Mouse (Mus musculus) liver, embryonic 15.5 days (tissue): Measurements from ENCODE around the gene 2300009A05Rik. TPM values are rescaled to one million over a fixed set of nuclear protein-coding genes. Genes with fewer than 3 reads are reported as not detected.

Experiments used
- ATAC-seq: fragments of 200-750 bp; cut with Nextera tagmentation; 2 replicates; pipeline ENCODE4 v1.8.0; 2017; ENCODE audit warnings: moderate number of reproducible peaks, mild to moderate bottlenecking, moderate library complexity; ENCODE audit not compliant: insufficient read depth
- H3K27ac ChIP-seq: fragments of 300-500 bp; sonication (generic); replicated peaks from 2 replicates; pipeline ENCODE4 v1.5.1; 2015; ENCODE audit warnings: mild to moderate bottlenecking, inconsistent platforms
- H3K27me3 ChIP-seq: fragments of 300-500 bp; sonication (generic); 2 replicates; pipeline ENCODE4 v1.6.1; 2015; ENCODE audit warnings: mild to moderate bottlenecking, inconsistent platforms
- H3K36me3 ChIP-seq: fragments of 300-500 bp; sonication (generic); replicated peaks from 2 replicates; pipeline ENCODE4 v1.6.1; 2015; ENCODE audit warnings: moderate library complexity, mild to moderate bottlenecking, inconsistent platforms
- H3K4me1 ChIP-seq: fragments of 300-500 bp; sonication (generic); replicated peaks from 2 replicates; pipeline ENCODE4 v1.6.1; 2015; ENCODE audit warnings: inconsistent platforms
- H3K4me2 ChIP-seq: fragments of 300-500 bp; sonication (generic); 2 replicates; pipeline ENCODE4 v1.6.1; 2015; ENCODE audit warnings: moderate library complexity, mild to moderate bottlenecking, inconsistent platforms
- H3K4me3 ChIP-seq: fragments of 300-500 bp; sonication (generic); replicated peaks from 2 replicates; pipeline ENCODE4 v1.5.1; 2015; ENCODE audit warnings: mild to moderate bottlenecking, inconsistent platforms
- H3K9ac ChIP-seq: fragments of 300-500 bp; sonication (generic); 2 replicates; pipeline ENCODE4 v1.6.1; 2015; ENCODE audit warnings: moderate library complexity, mild to moderate bottlenecking, inconsistent platforms
- H3K9me3 ChIP-seq: fragments of 300-500 bp; sonication (generic); replicated peaks from 2 replicates; pipeline ENCODE4 v1.6.1; 2016; ENCODE audit warnings: inconsistent platforms
- WGBS: fragments of 180-500 bp; shearing (Covaris S2); methylation state at CpG from one replicate; pipeline ENCODE4 v1.1.7; 2015; ENCODE audit warnings: mixed read lengths; ENCODE audit not compliant: insufficient replicate concordance; 5-methylcytosine and 5-hydroxymethylcytosine counted together
- polyA plus RNA-seq: library from polyadenylated mRNA; unstranded; fragments of >200 nt; fragmentation: Nextera tagmentation; extraction: Ambion mirVana; gene quantifications from 2 replicates; pipeline ENCODE4 v1.2.1, GENCODE M21; 2015

Gene 2300009A05Rik
- 20.2 and 21.0 TPM in 2 replicates for polyA plus RNA-seq

DNA sequence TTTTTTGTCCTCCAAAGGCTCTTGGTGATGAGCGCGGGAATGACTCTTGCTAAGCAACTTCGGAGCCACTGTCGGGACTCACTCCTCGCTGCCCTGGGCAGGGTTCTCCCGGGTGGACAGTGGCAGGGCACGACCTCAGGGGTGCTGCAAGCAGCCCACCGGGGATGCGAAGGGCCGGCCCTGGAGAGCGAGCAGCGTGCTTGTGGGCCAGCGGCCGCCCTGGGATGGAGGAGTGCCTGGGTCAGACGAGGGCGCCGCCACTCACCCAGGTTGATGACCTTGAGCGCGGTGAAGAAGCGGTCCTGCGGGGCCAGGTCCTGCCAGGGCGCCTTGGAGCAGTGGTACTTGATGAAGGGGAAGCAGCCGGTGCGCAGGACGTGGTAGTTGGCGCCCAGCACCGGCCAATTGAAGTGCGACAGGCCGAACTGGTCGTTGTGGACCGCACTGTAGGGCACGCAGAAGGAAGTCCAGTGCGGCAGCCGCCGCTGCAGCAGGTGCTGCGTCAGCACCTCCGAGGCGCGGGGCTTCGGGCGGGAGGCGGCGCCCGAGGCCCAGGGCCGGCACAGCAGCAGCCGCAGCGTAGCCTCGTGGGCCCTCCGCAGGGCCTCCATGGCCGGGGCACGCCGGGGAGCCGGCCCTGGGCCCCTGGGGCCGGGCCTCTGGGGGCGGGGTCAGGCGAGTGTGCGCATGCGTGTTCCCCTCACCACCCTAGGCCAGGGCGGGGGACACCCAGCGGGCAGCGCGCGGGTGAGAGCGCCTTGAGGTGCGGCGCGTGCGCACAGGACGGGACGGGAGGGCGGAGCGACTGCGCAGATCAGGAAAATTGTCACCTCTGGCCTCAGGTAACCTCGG is at the start of gene 2300009A05Rik:
2300009A05Rik (minus strand) TSS at position 636 of the 852 bp plus-strand sequence.
- no peaks in the 10 kb centered on the region for H3K36me3 ChIP-seq
- peak within 1 kb of the TSS; percentile 99 for H3K4me2 ChIP-seq
- under 1% methylated on average over 74 of the region's 74 CpGs for WGBS
- peak within 1 kb of the TSS; percentile 85 for H3K9ac ChIP-seq
- ATAC-seq = peak; percentile 99
- peak within 1 kb of the TSS; percentile 89 for H3K27ac ChIP-seq
- H3K9me3 ChIP-seq = no peaks in the 10 kb centered on the region
- no peaks in the 10 kb centered on the region for H3K27me3 ChIP-seq
- H3K4me3 ChIP-seq = peak within 1 kb of the TSS; percentile 88
- H3K4me1 ChIP-seq = peaks cover 29% of the 10 kb centered on the region

DNA sequence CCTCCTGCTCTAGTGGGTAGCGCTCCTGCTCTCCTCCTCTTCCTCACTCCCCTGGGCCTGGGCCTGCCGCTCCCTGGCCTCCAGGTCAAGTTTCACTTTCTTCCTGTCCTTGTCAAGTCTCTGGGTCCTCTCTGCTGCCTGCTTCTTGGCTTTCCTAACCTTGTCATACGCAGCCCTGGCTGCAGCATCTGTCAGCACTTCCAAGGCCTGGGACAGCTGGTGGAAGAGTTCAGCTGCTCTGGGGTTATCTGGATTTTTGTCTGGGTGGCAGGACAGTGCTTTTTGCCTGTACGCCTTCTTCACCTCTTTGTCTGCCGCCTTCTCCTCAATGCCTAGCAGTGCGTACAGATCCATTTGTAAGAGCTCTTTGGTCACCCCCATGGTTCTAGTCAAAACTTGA is 44.6 kb upstream of the 2300009A05Rik start:
- no peak for ATAC-seq
- WGBS = 73% methylated on average over 6 of the region's 6 CpGs
- no peaks in the 10 kb centered on the region for H3K36me3 ChIP-seq
- no peaks in the 10 kb centered on the region for H3K9me3 ChIP-seq
- no peak overlapping the region for H3K4me2 ChIP-seq
- no peak overlapping the region for H3K9ac ChIP-seq
- H3K4me3 ChIP-seq = no peak overlapping the region
- H3K27ac ChIP-seq = no peak overlapping the region
- no peaks in the 10 kb centered on the region for H3K4me1 ChIP-seq
- H3K27me3 ChIP-seq = no peaks in the 10 kb centered on the region

DNA sequence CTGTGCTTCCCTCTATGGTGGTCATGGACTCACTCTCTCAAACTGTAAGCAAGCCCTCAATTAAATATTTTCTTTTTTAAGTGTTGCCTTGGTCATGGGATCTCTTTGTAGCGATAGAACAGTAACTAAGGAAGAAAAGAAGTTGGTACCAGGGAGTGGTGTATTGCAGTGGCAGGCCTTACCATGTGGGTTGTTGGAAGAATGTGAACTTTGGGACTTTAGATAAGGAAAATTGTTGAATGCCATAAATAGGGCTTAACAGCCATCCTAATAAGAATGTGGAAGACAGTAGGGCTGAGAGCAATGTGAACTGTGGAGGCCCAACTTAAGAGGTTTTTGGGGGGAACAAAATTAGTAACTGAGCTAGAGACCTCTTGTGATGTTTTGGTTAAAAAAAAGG is 31.6 kb upstream of the 2300009A05Rik start:
- H3K9me3 ChIP-seq = no peaks in the 10 kb centered on the region
- no peak overlapping the region for H3K4me3 ChIP-seq
- H3K27me3 ChIP-seq = no peaks in the 10 kb centered on the region
- no peaks in the 10 kb centered on the region for H3K36me3 ChIP-seq
- ATAC-seq = no peak
- WGBS = 51% methylated on average over 1 of the region's 1 CpGs
- H3K4me1 ChIP-seq = no peaks in the 10 kb centered on the region
- H3K4me2 ChIP-seq = no peak overlapping the region
- H3K9ac ChIP-seq = no peak overlapping the region
- no peak overlapping the region for H3K27ac ChIP-seq

DNA sequence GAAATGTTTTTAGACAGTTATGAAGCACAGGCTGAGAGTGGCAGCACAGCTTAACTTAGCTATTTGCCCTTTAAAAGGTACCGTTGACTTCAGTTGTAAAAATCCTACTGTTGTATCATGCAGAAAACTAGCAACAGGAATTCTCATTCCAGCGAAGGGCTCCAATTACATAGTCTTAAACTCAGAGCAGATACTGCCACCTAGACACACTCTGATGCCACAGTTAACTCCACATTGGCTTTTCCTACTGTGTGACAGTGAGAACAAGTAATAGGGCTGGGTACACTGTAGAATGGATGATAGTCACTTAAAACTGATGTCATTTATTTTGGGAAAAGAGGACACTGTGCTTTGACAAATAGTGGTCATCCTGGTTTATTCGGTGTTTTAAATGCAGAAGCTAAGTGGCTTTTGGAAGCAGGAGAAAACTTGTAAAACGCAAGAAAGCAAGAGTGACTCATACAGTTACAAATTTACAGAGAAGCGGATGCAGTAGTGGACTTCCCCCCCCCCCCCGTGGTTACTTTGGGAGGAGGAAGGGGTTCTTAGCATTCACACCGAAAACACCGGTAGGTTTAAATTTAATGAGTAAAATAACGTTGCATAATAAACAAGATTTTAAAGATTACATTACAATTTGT is 22.2 kb upstream of the 2300009A05Rik start:
- Histone ChIP-seq H3K36me3 (no peaks in the 10 kb centered on the region), H3K4me1 (no peaks in the 10 kb centered on the region), H3K9ac (no peak overlapping the region), H3K9me3 (no peaks in the 10 kb centered on the region), H3K27ac (no peak overlapping the region), H3K4me3 (no peak overlapping the region), H3K4me2 (no peak overlapping the region), H3K27me3 (no peaks in the 10 kb centered on the region)
- 48% methylated on average over 9 of the region's 9 CpGs for WGBS
- no peak for ATAC-seq

DNA sequence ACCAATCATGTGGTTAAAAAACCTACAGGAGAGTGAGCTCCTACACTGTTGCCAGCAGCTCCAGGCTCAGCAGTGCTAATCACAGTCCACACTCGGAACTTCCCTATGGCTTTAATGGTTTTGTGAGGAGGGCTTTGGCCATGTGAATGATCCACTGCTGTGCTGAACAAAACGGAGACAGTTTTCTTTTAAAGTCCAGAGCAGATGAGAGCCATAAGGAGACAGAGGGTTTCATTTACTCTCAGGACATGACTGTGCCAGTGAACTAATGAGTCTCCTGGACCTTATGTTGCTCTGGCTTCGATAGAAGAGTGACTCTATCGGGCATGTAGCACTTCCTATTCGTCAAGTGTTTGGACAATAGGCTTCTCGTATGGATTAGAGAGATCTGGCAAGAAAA is 21.4 kb upstream of the 2300009A05Rik start:
- H3K36me3 ChIP-seq = no peaks in the 10 kb centered on the region
- no peak overlapping the region for H3K27ac ChIP-seq
- H3K4me3 ChIP-seq = no peak overlapping the region
- no peak overlapping the region for H3K4me2 ChIP-seq
- H3K27me3 ChIP-seq = no peaks in the 10 kb centered on the region
- no peak for ATAC-seq
- H3K9ac ChIP-seq = no peak overlapping the region
- WGBS = 52% methylated on average over 6 of the region's 6 CpGs
- no peaks in the 10 kb centered on the region for H3K4me1 ChIP-seq
- no peaks in the 10 kb centered on the region for H3K9me3 ChIP-seq

DNA sequence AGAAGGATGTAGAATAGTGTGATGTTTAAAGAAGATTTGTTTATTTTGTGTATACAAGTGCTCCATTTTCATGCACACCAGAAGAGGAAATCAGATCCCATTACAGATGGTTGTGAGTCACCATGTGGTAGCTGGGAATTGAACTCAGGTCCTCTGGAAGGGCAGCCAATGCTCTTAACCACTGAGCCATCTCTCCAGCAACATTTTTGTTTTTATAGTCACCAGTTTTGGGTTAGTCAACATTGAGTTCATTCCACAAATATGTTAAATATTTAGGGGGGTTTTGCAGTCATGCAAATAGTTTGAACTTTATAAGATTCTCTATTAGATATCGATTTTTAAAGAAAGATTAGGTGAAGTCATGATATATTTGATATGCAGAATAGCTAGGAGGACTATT is 1.1 kb upstream of the 2300009A05Rik start:
- H3K4me1 ChIP-seq = peaks cover 29% of the 10 kb centered on the region
- H3K9ac ChIP-seq = no peak overlapping the region
- 70% methylated on average over 1 of the region's 1 CpGs for WGBS
- H3K4me2 ChIP-seq = no peak overlapping the region
- no peak for ATAC-seq
- no peak overlapping the region for H3K4me3 ChIP-seq
- no peaks in the 10 kb centered on the region for H3K36me3 ChIP-seq
- no peak overlapping the region for H3K27ac ChIP-seq
- no peaks in the 10 kb centered on the region for H3K27me3 ChIP-seq
- no peaks in the 10 kb centered on the region for H3K9me3 ChIP-seq

DNA sequence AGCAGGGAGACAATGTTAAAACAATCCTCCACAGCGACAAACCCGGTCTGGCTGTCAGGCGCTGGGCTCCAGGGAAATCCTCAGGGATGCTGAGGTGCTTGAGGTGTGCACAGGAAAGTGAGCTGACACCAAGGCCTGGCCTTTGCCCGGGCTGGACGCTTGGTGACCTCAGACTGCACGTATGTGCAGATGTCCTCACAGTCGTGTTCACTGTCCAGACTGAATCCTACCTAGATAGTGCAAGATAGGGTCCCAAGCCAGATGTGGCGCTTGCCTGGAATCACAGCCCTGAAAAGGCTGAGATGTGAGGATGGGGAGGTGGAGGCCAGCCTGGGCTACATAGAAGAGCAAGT is 393 bp upstream of the 2300009A05Rik start:
- peak; percentile 26 for ATAC-seq
- 4% methylated on average over 8 of the region's 8 CpGs for WGBS
- Histone ChIP-seq H3K27ac (peak overlapping the region; percentile 89), H3K4me2 (peak overlapping the region; percentile 99), H3K4me1 (peaks cover 29% of the 10 kb centered on the region), H3K4me3 (peak overlapping the region; percentile 88), H3K27me3 (no peaks in the 10 kb centered on the region), H3K9ac (peak overlapping the region; percentile 85), H3K36me3 (no peaks in the 10 kb centered on the region), H3K9me3 (no peaks in the 10 kb centered on the region)

DNA sequence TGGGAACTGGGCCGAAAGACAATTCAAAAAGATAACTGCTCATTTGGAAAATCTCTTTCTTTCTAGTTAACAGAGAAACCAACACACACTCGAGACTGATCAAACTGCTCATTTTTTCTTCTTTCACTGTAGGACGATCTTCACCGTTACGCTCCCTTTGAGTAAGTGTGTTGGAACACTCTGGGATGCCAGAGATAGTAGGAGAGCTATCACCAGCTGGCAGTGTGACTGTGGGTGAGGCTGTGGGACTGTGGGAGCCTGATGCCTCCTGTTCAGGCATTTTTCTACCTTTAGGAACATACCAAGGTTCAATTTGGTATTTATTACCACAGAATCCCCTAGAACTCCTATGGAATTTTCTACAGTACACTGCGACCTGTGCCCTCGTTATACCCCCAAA is 3.4 kb downstream of the 2300009A05Rik start:
- 64% methylated on average over 7 of the region's 7 CpGs for WGBS
- H3K9ac ChIP-seq = no peak overlapping the region
- H3K4me2 ChIP-seq = no peak overlapping the region
- peaks cover 29% of the 10 kb centered on the region for H3K4me1 ChIP-seq
- H3K27me3 ChIP-seq = no peaks in the 10 kb centered on the region
- no peak overlapping the region for H3K4me3 ChIP-seq
- ATAC-seq = no peak
- no peaks in the 10 kb centered on the region for H3K9me3 ChIP-seq
- H3K27ac ChIP-seq = no peak overlapping the region
- H3K36me3 ChIP-seq = no peaks in the 10 kb centered on the region

DNA sequence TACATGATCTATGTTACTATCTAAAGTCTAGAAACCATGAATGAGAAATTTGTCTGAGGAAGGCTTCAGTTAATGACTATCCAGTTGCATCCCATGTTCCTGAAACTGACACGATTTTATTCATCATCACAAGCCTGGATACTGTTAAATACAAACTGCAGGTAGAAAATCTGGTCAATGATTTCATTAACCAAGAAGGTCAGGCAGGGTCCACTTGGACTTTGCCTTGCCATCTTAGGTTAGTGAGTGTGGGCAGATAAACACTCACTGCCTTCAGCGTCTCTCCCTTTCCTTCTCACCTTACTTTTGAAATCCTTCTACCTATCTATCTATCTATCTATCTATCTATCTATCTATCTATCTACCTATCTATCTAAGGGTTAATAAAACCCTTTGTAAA is 7.7 kb downstream of the 2300009A05Rik start:
- 61% methylated on average over 2 of the region's 2 CpGs for WGBS
- H3K9ac ChIP-seq = no peak overlapping the region
- H3K4me2 ChIP-seq = no peak overlapping the region
- ATAC-seq = no peak
- no peak overlapping the region for H3K4me3 ChIP-seq
- no peaks in the 10 kb centered on the region for H3K36me3 ChIP-seq
- H3K27ac ChIP-seq = no peak overlapping the region
- no peaks in the 10 kb centered on the region for H3K9me3 ChIP-seq
- H3K27me3 ChIP-seq = no peaks in the 10 kb centered on the region
- peaks cover 6% of the 10 kb centered on the region for H3K4me1 ChIP-seq

DNA sequence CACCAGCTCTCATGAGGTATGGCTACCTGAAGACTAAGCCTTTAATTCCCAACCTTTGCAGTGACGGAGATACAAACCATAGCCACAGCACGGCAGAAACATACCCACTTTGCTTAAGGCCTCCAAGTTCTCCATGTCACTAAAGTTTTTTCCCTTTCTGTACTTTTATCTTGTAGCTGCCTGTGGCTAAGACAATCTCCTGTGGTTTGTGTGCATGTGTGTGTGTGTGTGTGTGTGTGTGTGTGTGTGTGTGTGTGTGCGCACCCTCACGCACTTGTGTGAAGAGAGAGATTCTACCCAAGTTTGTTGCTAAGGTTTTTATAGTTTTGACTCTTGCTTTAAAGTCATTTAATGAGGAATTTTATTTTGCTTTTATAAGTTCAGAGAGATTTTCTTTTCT is 16.3 kb downstream of the 2300009A05Rik start:
- H3K4me2 ChIP-seq = no peak overlapping the region
- no peaks in the 10 kb centered on the region for H3K36me3 ChIP-seq
- no peak overlapping the region for H3K4me3 ChIP-seq
- no peak for ATAC-seq
- 0 out of 2 replicates have a peak, but pooled peaks cover 12% of the 10 kb centered on the region for H3K4me1 ChIP-seq
- H3K27me3 ChIP-seq = no peaks in the 10 kb centered on the region
- no peak overlapping the region for H3K27ac ChIP-seq
- 50% methylated on average over 4 of the region's 4 CpGs for WGBS
- no peak overlapping the region for H3K9ac ChIP-seq
- no peaks in the 10 kb centered on the region for H3K9me3 ChIP-seq

DNA sequence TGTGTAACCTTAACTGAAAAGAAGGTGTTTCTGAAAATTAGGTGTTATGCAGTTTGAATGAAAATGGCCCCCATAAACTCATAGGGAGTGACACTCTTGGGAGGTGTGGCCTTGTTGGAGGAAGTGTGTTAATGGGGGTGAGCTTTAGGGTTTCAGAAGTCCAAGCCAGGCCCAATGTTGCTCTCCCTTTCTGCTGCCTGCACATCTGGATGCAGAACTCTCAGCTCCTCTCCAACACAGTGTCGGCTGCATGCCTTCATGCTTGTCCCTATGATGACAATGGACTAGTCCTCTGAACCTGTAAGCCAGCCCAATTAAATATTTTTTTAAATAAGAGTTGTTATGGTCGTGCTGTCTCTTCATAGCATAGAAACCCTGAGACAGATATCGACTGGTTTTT is 18.7 kb downstream of the 2300009A05Rik start:
- Histone ChIP-seq H3K4me1 (peaks cover 33% of the 10 kb centered on the region), H3K9me3 (no peaks in the 10 kb centered on the region), H3K27me3 (no peaks in the 10 kb centered on the region), H3K9ac (no peak overlapping the region), H3K4me3 (no peak overlapping the region), H3K27ac (no peak overlapping the region), H3K4me2 (no peak overlapping the region), H3K36me3 (no peaks in the 10 kb centered on the region)
- no peak for ATAC-seq
- 80% methylated on average over 3 of the region's 3 CpGs for WGBS
